20 mouse cellular contexts compared by ENCODE assay signal in genomic region chr2:32413936-32414335, GRCm38 (mm10). TPM values are rescaled to one million over a fixed set of nuclear protein-coding genes. Genes with fewer than 3 reads are reported as not detected.
A peak's percentile ranks its signal among the peaks of the same experiment; 100 is the strongest.
DNase-seq lines count a peak whose midpoint lies in the region; ATAC-seq lines count a peak whose summit lies in the region.
"Had no signal": no experiment of that assay in that cellular context is flagged by ENCODE, and none has a peak within 500 bp of the region (broad histone marks: within the 10 kb centered on the region; RNA-seq: fewer than 3 reads in every experiment).

No protein-coding gene starts in this region.

- H3K9me3 ChIP-seq in heart, embryonic 12.5 days (replicated peaks) = no peaks in the 10 kb centered on the region
- H3K9me3 ChIP-seq: embryonic facial prominence, embryonic 12.5 days; hindbrain, embryonic 12.5 days; intestine, embryonic 15.5 days; limb, embryonic 15.5 days; midbrain, embryonic 15.5 days; neural tube, embryonic 12.5 days had no signal

- no peak overlapping the region for H3K4me3 ChIP-seq in heart, embryonic 12.5 days
- H3K4me3 ChIP-seq: embryonic facial prominence, embryonic 12.5 days; hindbrain, embryonic 12.5 days; intestine, embryonic 15.5 days; limb, embryonic 15.5 days; midbrain, embryonic 15.5 days; neural tube, embryonic 12.5 days had no signal

- H3K9ac ChIP-seq in heart, embryonic 12.5 days = no peak overlapping the region
- H3K9ac ChIP-seq: embryonic facial prominence, embryonic 12.5 days; hindbrain, embryonic 12.5 days; intestine, embryonic 15.5 days; limb, embryonic 15.5 days; midbrain, embryonic 15.5 days; neural tube, embryonic 12.5 days had no signal

- 57% methylated on average over 5 of the region's 5 CpGs for WGBS in heart, embryonic 12.5 days

- no peak overlapping the region for H3K27ac ChIP-seq in heart, embryonic 12.5 days (ENCODE audit: poor library complexity, severe bottlenecking)
- H3K27ac ChIP-seq: embryonic facial prominence, embryonic 12.5 days; intestine, embryonic 15.5 days; limb, embryonic 15.5 days; midbrain, embryonic 15.5 days; neural tube, embryonic 12.5 days had no signal

- peak; percentile 26 for DNase-seq in heart, postnatal 4 days
- DNase-seq in adipocyte (ENCODE audit: low spot score) = peak; percentile 71
- peak; percentile 57 for DNase-seq in gastrocnemius, postnatal 25 days
- DNase-seq in lung, postnatal 10 days = peak; percentile 84
- no peak for DNase-seq in thymus, postnatal 0 days (ENCODE audit: low spot score)
- DNase-seq in cerebellum, adult 9-11 months = no peak
- DNase-seq: adrenal gland, adult 8-10 months; cerebellum, postnatal 25 days; heart, adult 18-20 months; layer of hippocampus, adult 9-11 months; right cerebral cortex, postnatal 25 days had no signal

- H3K4me1 ChIP-seq in heart, embryonic 12.5 days (replicated peaks) = no peaks in the 10 kb centered on the region
- H3K4me1 ChIP-seq: hindbrain, embryonic 12.5 days; midbrain, embryonic 15.5 days; neural tube, embryonic 12.5 days had no signal

- H3K27me3 ChIP-seq in heart, embryonic 12.5 days (replicated peaks) = no peaks in the 10 kb centered on the region
- H3K27me3 ChIP-seq: embryonic facial prominence, embryonic 12.5 days; hindbrain, embryonic 12.5 days; intestine, embryonic 15.5 days; limb, embryonic 15.5 days; midbrain, embryonic 15.5 days; neural tube, embryonic 12.5 days had no signal

- ATAC-seq in heart, embryonic 12.5 days (ENCODE audit: insufficient number of reproducible peaks, low FRiP score) = no peak
- ATAC-seq: intestine, embryonic 15.5 days; midbrain, embryonic 15.5 days had no signal

- H3K4me2 ChIP-seq in heart, embryonic 12.5 days = no peak overlapping the region
- H3K4me2 ChIP-seq: embryonic facial prominence, embryonic 12.5 days; hindbrain, embryonic 12.5 days; intestine, embryonic 15.5 days; limb, embryonic 15.5 days; midbrain, embryonic 15.5 days; neural tube, embryonic 12.5 days had no signal

- H3K36me3 ChIP-seq in heart, embryonic 12.5 days = peaks cover 56% of the 10 kb centered on the region

RNA-seq across cellular contexts. Expression of gene Ptges2, which starts 18.2 kb away (rescaled TPM):
- 10 to 100 TPM; 59.7 to 60.2 TPM for total RNA-seq in heart, postnatal 4 days (2021)
- polyA plus RNA-seq in heart, embryonic 12.5 days (2016; fragmentation: Nextera tagmentation; extraction: Ambion mirVana) = 39.9 and 44.9 TPM in 2 replicates
- 10 to 100 TPM; 42.2 to 49.3 TPM for total RNA-seq in gastrocnemius, postnatal 25 days (2021)
- polyA plus RNA-seq in thymus, postnatal 0 days (2015; fragmentation: Nextera tagmentation; extraction: Ambion mirVana) = 17.8 and 18.5 TPM in 2 replicates

RNA-seq across cellular contexts. Expression of gene Lcn2, which starts 25.9 kb away (rescaled TPM):
- total RNA-seq in heart, postnatal 4 days (2021) = 1 to 10 TPM; 3.1 to 3.4 TPM
- polyA plus RNA-seq in heart, embryonic 12.5 days (2016; fragmentation: Nextera tagmentation; extraction: Ambion mirVana) = 0.14 and 0.38 TPM in 2 replicates
- 1 to 10 TPM; 1.4 to 2.1 TPM for total RNA-seq in gastrocnemius, postnatal 25 days (2021)
- 4.3 and 6.3 TPM in 2 replicates for polyA plus RNA-seq in thymus, postnatal 0 days (2015; fragmentation: Nextera tagmentation; extraction: Ambion mirVana)
- total RNA-seq: ES-E14 had no signal
- polyA plus RNA-seq: C2C12 had no signal

RNA-seq across cellular contexts. Expression of gene 1110008P14Rik, which starts 32.2 kb away (rescaled TPM):
- 10 to 100 TPM; 43.7 to 47.6 TPM for total RNA-seq in heart, postnatal 4 days (2021)
- 48.2 and 48.9 TPM in 2 replicates for polyA plus RNA-seq in heart, embryonic 12.5 days (2016; fragmentation: Nextera tagmentation; extraction: Ambion mirVana)
- total RNA-seq in gastrocnemius, postnatal 25 days (2021) = 10 to 100 TPM; 35.2 to 39.7 TPM
- polyA plus RNA-seq in thymus, postnatal 0 days (2015; fragmentation: Nextera tagmentation; extraction: Ambion mirVana) = 66.9 and 77.3 TPM in 2 replicates

RNA-seq across cellular contexts. Expression of gene Naif1, which starts 36.3 kb away (rescaled TPM):
- total RNA-seq in heart, postnatal 4 days (2021) = 1 to 10 TPM; 3.5 to 3.6 TPM
- 4.7 and 5.4 TPM in 2 replicates for polyA plus RNA-seq in heart, embryonic 12.5 days (2016; fragmentation: Nextera tagmentation; extraction: Ambion mirVana)
- total RNA-seq in gastrocnemius, postnatal 25 days (2021) = 1 to 10 TPM; 1.6 to 2.0 TPM
- 5.4 and 6.2 TPM in 2 replicates for polyA plus RNA-seq in thymus, postnatal 0 days (2015; fragmentation: Nextera tagmentation; extraction: Ambion mirVana)

RNA-seq across cellular contexts. Expression of gene Slc25a25, which starts 37.3 kb away (rescaled TPM):
- total RNA-seq in heart, postnatal 4 days (2021) = 10 to 100 TPM; 16.4 to 22.2 TPM
- 13.0 and 14.3 TPM in 2 replicates for polyA plus RNA-seq in heart, embryonic 12.5 days (2016; fragmentation: Nextera tagmentation; extraction: Ambion mirVana)
- 10 to 100 TPM; 19.2 to 68.3 TPM for total RNA-seq in gastrocnemius, postnatal 25 days (2021)
- 16.3 and 18.9 TPM in 2 replicates for polyA plus RNA-seq in thymus, postnatal 0 days (2015; fragmentation: Nextera tagmentation; extraction: Ambion mirVana)

Comparison
In these comparisons a context has a peak if more than half of its experiments do, and no peak if none do; other contexts are left out.
1. DNase-seq: peak in heart, postnatal 4 days (single experiment), adipocyte (single experiment), gastrocnemius, postnatal 25 days (single experiment) and lung, postnatal 10 days (single experiment); none in thymus, postnatal 0 days (single experiment) and cerebellum, adult 9-11 months (single experiment).